Mouse (Mus musculus) heart, postnatal 0 days (tissue): Measurements from ENCODE around the gene Dcun1d3. TPM values are rescaled to one million over a fixed set of nuclear protein-coding genes. Genes with fewer than 3 reads are reported as not detected.

Experiments
- ATAC-seq: fragments of 200-750 bp; cut with Nextera tagmentation; 2 replicates; pipeline ENCODE4 v1.8.0; 2017; ENCODE audit warnings: low read depth, moderate number of reproducible peaks, moderate library complexity; ENCODE audit not compliant: insufficient read depth
- DNase-seq: peaks from one replicate; pipeline ENCODE4 v3.0.0-alpha.2; 2016; ENCODE audit warnings: low spot score
- H3K27ac ChIP-seq: fragments of 300-500 bp; sonication (generic); 2 replicates; pipeline ENCODE4 v1.5.1; 2014; ENCODE audit warnings: low read depth, mild to moderate bottlenecking
- H3K27me3 ChIP-seq: fragments of 300-500 bp; sonication (generic); 2 replicates; pipeline ENCODE4 v1.6.1; 2014; ENCODE audit warnings: low read length, mixed read lengths; ENCODE audit not compliant: control insufficient read depth, insufficient read depth
- H3K36me3 ChIP-seq: fragments of 300-500 bp; sonication (generic); replicated peaks from 2 replicates; pipeline ENCODE4 v1.6.1; 2014; ENCODE audit warnings: low read length, mixed read lengths; ENCODE audit not compliant: control insufficient read depth, insufficient read depth
- H3K4me1 ChIP-seq: fragments of 300-500 bp; sonication (generic); 2 replicates; pipeline ENCODE4 v1.6.1; 2014; ENCODE audit warnings: antibody characterized with exemption; ENCODE audit not compliant: control insufficient read depth, insufficient read depth
- H3K4me2 ChIP-seq: fragments of 300-500 bp; sonication (generic); 2 replicates; pipeline ENCODE4 v1.6.1; 2014; ENCODE audit warnings: low read depth, mild to moderate bottlenecking, low read length, moderate library complexity
- H3K4me3 ChIP-seq: fragments of 300-500 bp; sonication (generic); 2 replicates; pipeline ENCODE4 v1.5.1; 2014; ENCODE audit warnings: low read depth, low read length
- H3K9ac ChIP-seq: fragments of 300-500 bp; sonication (generic); replicated peaks from 2 replicates; pipeline ENCODE4 v1.6.1; 2014; ENCODE audit warnings: low read depth, low read length, mixed read lengths
- H3K9me3 ChIP-seq: fragments of 300-500 bp; sonication (generic); replicated peaks from 2 replicates; pipeline ENCODE4 v1.6.1; 2016; ENCODE audit warnings: low read length; ENCODE audit not compliant: control insufficient read depth
- CTCF ChIP-seq: IDR thresholded peaks from 2 replicates; pipeline ENCODE4 v1.5.1; 2016; ENCODE audit warnings: antibody characterized with exemption, control low read depth, low read depth
- EP300 ChIP-seq: IDR thresholded peaks from 2 replicates; pipeline ENCODE4 v1.6.1; 2016; ENCODE audit warnings: antibody characterized with exemption, low read depth
- WGBS: fragments of 180-500 bp; shearing (Covaris S2); extraction: QIAGEN DNeasy Blood & Tissue Kit; methylation state at CpG from one replicate; pipeline ENCODE4 v1.1.7; 2014; 5-methylcytosine and 5-hydroxymethylcytosine counted together
- polyA plus RNA-seq: library from polyadenylated mRNA; unstranded; fragments of >200 nt; fragmentation: Nextera tagmentation; extraction: Ambion mirVana; gene quantifications from 2 replicates; pipeline ENCODE4 v1.2.1, GENCODE M21; 2015
- total RNA-seq: library from RNA; depleted of rRNA; stranded (reverse); fragments of >200 nt; gene quantifications from 2 replicates; pipeline ENCODE4 v1.2.3, GENCODE M21; 2014; ENCODE audit warnings: low replicate concordance

The Dcun1d3 gene
- total and polyA plus RNA-seq, 2 experiments from 2014 or later, result 5.5 to 8.2 TPM

- TF ChIP-seq CTCF (no peak), EP300 (no peak)
- no peak overlapping the region for H3K27ac ChIP-seq
- WGBS, result 33% methylated on average over 1 of the region's 1 CpGs
- no peak overlapping the region for H3K4me3 ChIP-seq
- no peak overlapping the region for H3K4me2 ChIP-seq
- H3K9me3 ChIP-seq, result no peaks in the 10 kb centered on the region
- no peak overlapping the region for H3K9ac ChIP-seq
- H3K4me1 ChIP-seq, result peaks cover 9% of the 10 kb centered on the region; the same call in 1 of the 2 replicates
- H3K36me3 ChIP-seq, result no peaks in the 10 kb centered on the region
- ATAC-seq, result no peak
- DNase-seq, result no peak
- no peaks in the 10 kb centered on the region for H3K27me3 ChIP-seq
These were observed 2.3 kb upstream of the Dcun1d3 start for GRCm38 (mm10) chr7:119898247-119898856.

- Histone ChIP-seq H3K4me1 (peaks cover 10% of the 10 kb centered on the region; the same call in 1 of the 2 replicates), H3K4me2 (no peak overlapping the region), H3K9me3 (no peaks in the 10 kb centered on the region), H3K4me3 (no peak overlapping the region), H3K9ac (no peak overlapping the region), H3K27me3 (no peaks in the 10 kb centered on the region), H3K36me3 (no peaks in the 10 kb centered on the region), H3K27ac (no peak overlapping the region)
- no peak for TF ChIP-seq CTCF
- TF ChIP-seq EP300, result no peak
- DNase-seq, result no peak
- no peak for ATAC-seq
- 85% methylated on average over 8 of the region's 8 CpGs for WGBS
These were observed 1.5 kb upstream of the Dcun1d3 start for GRCm38 (mm10) chr7:119897521-119898109.

DNA sequence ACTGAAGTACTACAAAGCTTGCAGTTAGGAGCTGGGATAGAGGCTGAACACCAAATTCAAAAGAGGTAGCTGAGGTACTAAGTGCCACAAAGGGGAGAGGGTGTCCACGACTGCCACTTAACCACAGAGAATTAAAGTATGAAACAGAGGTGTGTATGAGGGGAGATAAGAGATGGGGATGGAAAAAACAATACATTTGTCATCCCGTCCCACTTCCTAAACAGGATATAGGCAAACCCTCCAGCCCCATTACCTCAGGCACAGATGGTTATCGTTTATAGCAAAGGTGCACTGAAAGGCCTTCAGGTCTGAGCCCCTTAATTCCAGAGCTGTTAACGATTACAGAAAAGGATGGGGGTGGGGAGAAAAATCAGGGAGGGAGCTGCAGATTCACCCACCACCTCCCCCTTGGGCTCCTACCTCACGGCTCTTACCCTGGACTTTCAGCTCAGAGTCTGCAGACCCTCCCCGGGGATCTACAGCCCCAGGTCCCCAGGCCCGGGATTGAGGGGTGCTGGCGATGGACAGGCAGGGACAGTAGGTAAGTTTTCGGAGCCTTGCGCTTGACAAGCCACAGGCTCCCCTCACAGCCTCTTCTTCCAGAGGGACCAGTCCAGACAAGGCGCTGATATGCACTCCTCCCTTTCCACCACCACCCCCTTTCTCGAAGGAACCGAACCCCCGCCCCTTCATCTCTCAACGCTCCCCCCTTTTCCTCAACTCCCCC is 1.1 kb downstream of the Dcun1d3 start:
- peak; percentile 9 for ATAC-seq
- Histone ChIP-seq H3K36me3 (no peaks in the 10 kb centered on the region), H3K9me3 (no peaks in the 10 kb centered on the region), H3K4me3 (peak overlapping the region; percentile 70), H3K4me2 (peak overlapping the region; percentile 75), H3K27me3 (no peaks in the 10 kb centered on the region), H3K4me1 (peaks cover 10% of the 10 kb centered on the region; the same call in 1 of the 2 replicates), H3K9ac (peak overlapping the region; percentile 71), H3K27ac (peak overlapping the region; percentile 95)
- TF ChIP-seq EP300, result no peak
- no peak for TF ChIP-seq CTCF
- DNase-seq, result no peak
- 1% methylated on average over 14 of the region's 15 CpGs for WGBS

DNA sequence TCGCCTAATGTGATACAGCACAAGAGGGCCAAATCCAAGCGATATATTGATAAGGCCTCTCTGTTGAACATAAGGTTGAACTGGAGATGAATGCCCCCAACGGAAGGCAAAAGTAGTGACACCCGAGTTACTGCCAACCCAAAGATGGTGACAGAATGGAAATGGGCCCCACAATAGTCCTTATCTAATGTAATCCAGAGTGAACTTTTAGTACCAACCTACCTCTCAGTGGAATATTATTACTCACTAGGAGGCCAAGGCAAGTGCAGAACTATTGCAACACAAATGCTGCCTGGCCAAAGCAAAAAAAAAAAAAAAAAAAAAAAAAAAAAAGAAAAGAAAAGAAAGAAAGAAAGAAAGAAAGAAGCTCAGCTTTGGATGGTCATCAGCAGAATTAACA is 3.4 kb downstream of the Dcun1d3 start:
- Histone ChIP-seq H3K4me1 (peaks cover 11% of the 10 kb centered on the region; the same call in 1 of the 2 replicates), H3K27me3 (no peaks in the 10 kb centered on the region), H3K4me2 (no peak overlapping the region), H3K27ac (no peak overlapping the region), H3K36me3 (no peaks in the 10 kb centered on the region), H3K9ac (no peak overlapping the region), H3K9me3 (no peaks in the 10 kb centered on the region), H3K4me3 (no peak overlapping the region)
- 79% methylated on average over 4 of the region's 4 CpGs for WGBS
- DNase-seq (no peak), ATAC-seq (no peak)
- TF ChIP-seq CTCF (no peak), EP300 (no peak)

DNA sequence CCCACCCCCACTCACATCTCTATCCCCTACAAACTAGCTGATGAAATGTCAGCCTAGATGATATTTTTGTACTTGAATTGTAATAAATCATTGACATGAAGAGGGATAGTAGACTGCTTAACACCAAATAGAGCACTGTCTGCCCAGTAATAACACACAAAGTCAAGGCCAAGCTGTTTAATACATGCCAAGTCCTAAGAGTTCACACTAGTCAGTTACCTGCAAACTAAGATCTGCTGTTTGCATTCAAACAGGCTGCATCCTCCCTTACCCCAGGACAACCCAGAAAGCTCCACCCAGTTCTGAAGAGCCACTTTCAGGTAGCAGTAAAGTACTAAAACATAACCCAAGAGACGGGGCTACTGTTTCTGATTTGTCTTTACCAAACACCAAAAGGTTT is 3.9 kb downstream of the Dcun1d3 start:
- TF ChIP-seq EP300 (no peak), CTCF (no peak)
- no peaks in the 10 kb centered on the region for H3K9me3 ChIP-seq
- no peak overlapping the region for H3K9ac ChIP-seq
- H3K27me3 ChIP-seq, result no peaks in the 10 kb centered on the region
- ATAC-seq (no peak), DNase-seq (no peak)
- H3K4me1 ChIP-seq, result peaks cover 13% of the 10 kb centered on the region; the same call in 1 of the 2 replicates
- 85% methylated on average over 1 of the region's 1 CpGs for WGBS
- H3K4me2 ChIP-seq, result no peak overlapping the region
- H3K27ac ChIP-seq, result no peak overlapping the region
- H3K36me3 ChIP-seq, result no peaks in the 10 kb centered on the region
- H3K4me3 ChIP-seq, result no peak overlapping the region
